Mouse (Mus musculus): ENCODE results near the gene Btg2. TPM values are rescaled to one million over a fixed set of nuclear protein-coding genes. Genes with fewer than 3 reads are reported as not detected.
A peak's percentile ranks its signal among the peaks of the same experiment; 100 is the strongest.

Btg2 gene
- polyA plus RNA-seq, 1 experiment = 481 TPM

- H3K4me3 ChIP-seq (ENCODE audit: control insufficient read depth, insufficient read depth, low read length) = no peak overlapping the region
- H3K27me3 ChIP-seq (ENCODE audit: control insufficient read depth, insufficient read depth, low read length) = no peaks in the 10 kb centered on the region
- no peak for TF ChIP-seq POLR2A (IDR thresholded peaks at IDR 0.05; ENCODE audit: control insufficient read depth, extremely low read depth, insufficient read depth, low read length, poor library complexity)
- TF ChIP-seq CTCF (IDR thresholded peaks at IDR 0.05; ENCODE audit: borderline replicate concordance, control insufficient read depth, extremely low read depth, insufficient read depth, low read length, poor library complexity) = no peak
- peaks cover 32% of the 10 kb centered on the region for H3K4me1 ChIP-seq (replicated peaks; ENCODE audit: control insufficient read depth, insufficient read depth, low read length)
- DNase-seq = no peak
- H3K36me3 ChIP-seq (ENCODE audit: control insufficient read depth, insufficient read depth, low read length) = peaks cover 18% of the 10 kb centered on the region
- WGBS = 94% methylated on average over 5 of the region's 5 CpGs
- H3K27ac ChIP-seq (ENCODE audit: control insufficient read depth, insufficient read depth, low read length) = no peak overlapping the region
Observed at GRCm38 (mm10) chr1:134080881-134081450, 2.0 kb upstream of the Btg2 start.

- peaks cover 24% of the 10 kb centered on the region for H3K36me3 ChIP-seq (ENCODE audit: control insufficient read depth, insufficient read depth, low read length)
- H3K27ac ChIP-seq (ENCODE audit: control insufficient read depth, insufficient read depth, low read length) = no peak overlapping the region
- TF ChIP-seq CTCF (IDR thresholded peaks at IDR 0.05; ENCODE audit: borderline replicate concordance, control insufficient read depth, extremely low read depth, insufficient read depth, low read length, poor library complexity) = no peak
- H3K27me3 ChIP-seq (ENCODE audit: control insufficient read depth, insufficient read depth, low read length) = no peaks in the 10 kb centered on the region
- peaks cover 32% of the 10 kb centered on the region for H3K4me1 ChIP-seq (replicated peaks; ENCODE audit: control insufficient read depth, insufficient read depth, low read length)
- peak; percentile 13 for DNase-seq
- H3K4me3 ChIP-seq (ENCODE audit: control insufficient read depth, insufficient read depth, low read length) = no peak overlapping the region
- WGBS = 92% methylated on average over 4 of the region's 4 CpGs
Observed at GRCm38 (mm10) chr1:134080406-134080805, 1.5 kb upstream of the Btg2 start.

- peaks cover 32% of the 10 kb centered on the region for H3K36me3 ChIP-seq (ENCODE audit: control insufficient read depth, insufficient read depth, low read length)
- peak overlapping the region; percentile 32 for H3K27ac ChIP-seq (ENCODE audit: control insufficient read depth, insufficient read depth, low read length)
- no peak for TF ChIP-seq CTCF (IDR thresholded peaks at IDR 0.05; ENCODE audit: borderline replicate concordance, control insufficient read depth, extremely low read depth, insufficient read depth, low read length, poor library complexity)
- TF ChIP-seq POLR2A (IDR thresholded peaks at IDR 0.05; ENCODE audit: control insufficient read depth, extremely low read depth, insufficient read depth, low read length, poor library complexity) = no peak
- WGBS = 4% methylated on average over 9 of the region's 9 CpGs
- H3K4me1 ChIP-seq (replicated peaks; ENCODE audit: control insufficient read depth, insufficient read depth, low read length) = peaks cover 38% of the 10 kb centered on the region
- peak; percentile 62 for DNase-seq
- peak overlapping the region; percentile 63 for H3K4me3 ChIP-seq (ENCODE audit: control insufficient read depth, insufficient read depth, low read length)
- H3K27me3 ChIP-seq (ENCODE audit: control insufficient read depth, insufficient read depth, low read length) = no peaks in the 10 kb centered on the region
Observed at GRCm38 (mm10) chr1:134079477-134080163, 700 bp upstream of the Btg2 start.

GRCm38 (mm10) chr1:134078061-134078795, 692 bp downstream of the Btg2 start:
- DNase-seq = peak; percentile 48

GRCm38 (mm10) chr1:134077389-134078060, 1.4 kb downstream of the Btg2 start:
- peaks cover 38% of the 10 kb centered on the region for H3K36me3 ChIP-seq (ENCODE audit: control insufficient read depth, insufficient read depth, low read length)
- no peak for TF ChIP-seq POLR2A (IDR thresholded peaks at IDR 0.05; ENCODE audit: control insufficient read depth, extremely low read depth, insufficient read depth, low read length, poor library complexity)
- no peak for TF ChIP-seq CTCF (IDR thresholded peaks at IDR 0.05; ENCODE audit: borderline replicate concordance, control insufficient read depth, extremely low read depth, insufficient read depth, low read length, poor library complexity)
- peaks cover 38% of the 10 kb centered on the region for H3K4me1 ChIP-seq (replicated peaks; ENCODE audit: control insufficient read depth, insufficient read depth, low read length)
- peak; percentile 68 for DNase-seq
- no peaks in the 10 kb centered on the region for H3K27me3 ChIP-seq (ENCODE audit: control insufficient read depth, insufficient read depth, low read length)
- H3K4me3 ChIP-seq (ENCODE audit: control insufficient read depth, insufficient read depth, low read length) = peak overlapping the region; percentile 100
- WGBS = under 1% methylated on average over 14 of the region's 14 CpGs
- H3K27ac ChIP-seq (ENCODE audit: control insufficient read depth, insufficient read depth, low read length) = peak overlapping the region; percentile 100

More at GRCm38 (mm10) chr1:134078061-134078795, 692 bp downstream of the Btg2 start:
- no peaks in the 10 kb centered on the region for H3K27me3 ChIP-seq (ENCODE audit: control insufficient read depth, insufficient read depth, low read length)
- peak overlapping the region; percentile 100 for H3K27ac ChIP-seq (ENCODE audit: control insufficient read depth, insufficient read depth, low read length)
- peaks cover 38% of the 10 kb centered on the region for H3K36me3 ChIP-seq (ENCODE audit: control insufficient read depth, insufficient read depth, low read length)
- no peak for TF ChIP-seq CTCF (IDR thresholded peaks at IDR 0.05; ENCODE audit: borderline replicate concordance, control insufficient read depth, extremely low read depth, insufficient read depth, low read length, poor library complexity)
- no peak for TF ChIP-seq POLR2A (IDR thresholded peaks at IDR 0.05; ENCODE audit: control insufficient read depth, extremely low read depth, insufficient read depth, low read length, poor library complexity)
- H3K4me3 ChIP-seq (ENCODE audit: control insufficient read depth, insufficient read depth, low read length) = peak overlapping the region; percentile 100
- under 1% methylated on average over 19 of the region's 19 CpGs for WGBS
- H3K4me1 ChIP-seq (replicated peaks; ENCODE audit: control insufficient read depth, insufficient read depth, low read length) = peaks cover 38% of the 10 kb centered on the region

GRCm38 (mm10) chr1:134076789-134077188, 2.1 kb downstream of the Btg2 start:
- Histone ChIP-seq H3K4me3 (ENCODE audit: control insufficient read depth, insufficient read depth, low read length) (peak overlapping the region; percentile 100), H3K27me3 (ENCODE audit: control insufficient read depth, insufficient read depth, low read length) (no peaks in the 10 kb centered on the region), H3K4me1 (replicated peaks; ENCODE audit: control insufficient read depth, insufficient read depth, low read length) (peaks cover 42% of the 10 kb centered on the region), H3K27ac (ENCODE audit: control insufficient read depth, insufficient read depth, low read length) (peak overlapping the region; percentile 100), H3K36me3 (ENCODE audit: control insufficient read depth, insufficient read depth, low read length) (peaks cover 38% of the 10 kb centered on the region)
- peak; percentile 49 for DNase-seq
- 44% methylated on average over 2 of the region's 2 CpGs for WGBS
- TF ChIP-seq POLR2A (IDR thresholded peaks at IDR 0.05; ENCODE audit: control insufficient read depth, extremely low read depth, insufficient read depth, low read length, poor library complexity) = no peak
- TF ChIP-seq CTCF (IDR thresholded peaks at IDR 0.05; ENCODE audit: borderline replicate concordance, control insufficient read depth, extremely low read depth, insufficient read depth, low read length, poor library complexity) = no peak
